Mouse (Mus musculus): ENCODE measurements around the gene She. TPM values are rescaled to one million over a fixed set of nuclear protein-coding genes. Genes with fewer than 3 reads are reported as not detected.

She gene
- polyA plus RNA-seq, 1 experiment from 2014 or later, result 6.8 TPM

DNA sequence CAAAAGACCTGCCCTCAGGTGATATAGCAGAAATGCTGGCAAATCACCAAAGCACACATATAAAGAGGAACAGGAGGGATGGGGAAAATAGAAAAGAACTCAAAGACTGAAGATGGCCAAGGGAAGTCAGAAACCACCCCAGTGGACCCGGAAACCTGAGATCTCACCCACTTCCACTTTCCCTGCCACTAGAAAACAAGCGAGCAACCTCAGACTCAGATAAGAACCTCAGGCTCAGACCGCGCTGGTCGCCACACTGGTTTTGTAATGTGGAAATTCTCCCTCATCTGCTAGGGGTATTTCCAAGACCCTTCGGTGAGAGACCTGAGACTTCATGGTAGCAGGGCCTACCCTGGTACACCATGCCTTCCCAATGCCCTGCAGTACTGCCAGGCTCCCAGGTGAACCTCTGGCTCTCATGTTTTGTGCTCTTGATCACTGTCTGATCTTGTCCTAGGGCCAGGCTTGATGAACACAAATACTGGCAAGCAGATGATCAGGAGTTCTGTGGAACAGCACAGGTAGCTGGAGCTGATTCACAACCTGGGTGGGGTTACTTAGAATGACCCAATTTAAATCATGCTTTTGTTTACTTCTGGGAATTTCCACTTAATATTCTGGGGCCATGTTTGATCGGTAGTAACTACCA, 56.5 kb downstream of the She start:
- Histone ChIP-seq H3K4me3 (no peak overlapping the region), H3K4me2 (no peak overlapping the region), H3K36me3 (no peaks in the 10 kb centered on the region), H3K27ac (replicated peaks) (no peak overlapping the region), H3K9me3 (no peaks in the 10 kb centered on the region), H3K4me1 (peaks cover 3% of the 10 kb centered on the region; the same call in 1 of the 2 replicates), H3K9ac (no peak overlapping the region), H3K27me3 (replicated peaks) (peaks cover 3% of the 10 kb centered on the region; the same call in 1 of the 2 replicates)
- no peak for ATAC-seq (ENCODE audit: extremely low read depth, insufficient number of reproducible peaks, low FRiP score, low TSS enrichment)
- 71% methylated on average over 7 of the region's 7 CpGs for WGBS

DNA sequence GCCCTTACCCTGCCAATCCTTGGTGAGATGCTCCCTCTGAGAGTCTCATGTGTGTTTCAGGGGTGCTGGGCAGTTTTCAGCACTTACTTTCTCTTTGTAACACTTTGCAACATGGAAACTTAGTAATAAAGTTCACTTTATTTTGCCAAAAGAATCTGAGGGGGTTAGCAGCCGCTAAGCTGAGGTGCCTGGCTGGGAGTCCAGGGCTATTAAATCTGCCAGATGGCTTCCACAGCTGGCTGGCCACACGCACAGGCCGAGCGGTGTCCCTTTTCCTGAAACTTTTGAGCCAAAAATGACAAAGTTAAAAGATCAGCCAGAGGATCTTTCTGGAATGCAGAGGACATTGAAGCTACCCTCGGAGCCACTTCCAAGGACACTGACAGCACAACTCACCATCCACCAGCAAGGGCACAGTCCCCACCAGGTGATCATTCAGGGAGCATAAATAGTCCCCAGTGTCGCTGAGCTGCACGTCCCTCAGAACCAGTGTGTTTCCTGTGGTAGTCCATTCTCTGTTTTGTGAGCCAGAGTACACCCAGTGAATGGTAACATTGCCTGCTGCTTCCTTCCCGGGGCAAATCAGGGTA, 58.8 kb downstream of the She start:
- Histone ChIP-seq H3K4me3 (no peak overlapping the region), H3K36me3 (no peaks in the 10 kb centered on the region), H3K9me3 (no peaks in the 10 kb centered on the region), H3K9ac (no peak overlapping the region), H3K4me1 (no peaks in the 10 kb centered on the region), H3K27me3 (replicated peaks) (peaks cover 3% of the 10 kb centered on the region; the same call in 1 of the 2 replicates), H3K27ac (replicated peaks) (no peak overlapping the region), H3K4me2 (no peak overlapping the region)
- ATAC-seq (ENCODE audit: extremely low read depth, insufficient number of reproducible peaks, low FRiP score, low TSS enrichment), result no peak
- WGBS, result 66% methylated on average over 8 of the region's 8 CpGs

DNA sequence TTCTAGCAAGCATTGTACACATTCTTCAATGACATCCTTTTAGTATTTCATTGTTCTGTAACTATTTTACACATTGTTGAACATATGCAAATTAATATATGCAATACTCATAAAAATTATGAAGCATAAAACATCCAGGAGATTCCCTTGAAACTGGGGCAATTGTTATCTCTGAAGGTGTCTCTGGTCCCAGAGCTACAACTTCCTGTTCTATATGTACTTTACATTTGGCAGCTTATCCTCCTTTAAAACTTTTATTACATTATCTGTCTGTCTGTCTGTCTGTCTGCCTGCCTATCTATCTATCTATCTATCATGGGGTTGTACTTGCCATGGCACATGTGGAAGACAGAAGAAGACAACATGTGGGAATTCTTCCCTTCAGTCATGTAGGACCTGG, 60.5 kb downstream of the She start:
- H3K4me1 ChIP-seq, result no peaks in the 10 kb centered on the region
- H3K4me2 ChIP-seq, result no peak overlapping the region
- no peaks in the 10 kb centered on the region for H3K36me3 ChIP-seq
- no peak overlapping the region for H3K9ac ChIP-seq
- ATAC-seq (ENCODE audit: extremely low read depth, insufficient number of reproducible peaks, low FRiP score, low TSS enrichment), result no peak
- no peak overlapping the region for H3K27ac ChIP-seq (replicated peaks)
- no peaks in the 10 kb centered on the region for H3K9me3 ChIP-seq
- H3K27me3 ChIP-seq (replicated peaks), result peaks cover 8% of the 10 kb centered on the region
- H3K4me3 ChIP-seq, result no peak overlapping the region

DNA sequence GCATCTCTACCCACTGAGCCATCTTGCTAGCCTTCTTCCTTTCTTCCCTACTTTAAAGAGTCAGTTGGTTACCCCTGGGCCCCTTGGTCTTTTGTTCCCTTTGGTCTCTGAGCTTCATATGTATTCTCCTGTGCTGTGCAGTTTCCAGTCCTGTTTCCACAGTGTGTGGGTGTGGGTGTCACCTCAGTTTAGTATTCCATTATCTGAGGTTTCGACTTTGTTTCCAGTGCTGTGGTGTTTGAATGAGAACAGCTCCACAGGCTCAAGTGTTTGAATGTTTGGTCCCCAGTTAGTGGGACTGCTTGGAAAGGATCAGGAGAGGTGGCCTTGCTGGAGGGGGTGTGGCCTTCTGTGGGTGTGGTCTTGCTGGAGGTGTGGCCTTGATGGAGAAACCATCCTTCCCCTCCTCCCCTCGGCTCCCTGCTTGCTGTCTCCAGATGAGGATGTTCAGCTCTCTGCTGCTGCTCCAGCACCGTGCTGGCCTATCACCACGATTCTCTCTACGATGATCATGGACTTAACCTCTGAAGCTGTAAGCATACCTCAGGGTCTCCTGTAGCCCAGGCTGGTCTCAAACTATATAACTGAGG, 61.4 kb downstream of the She start:
- H3K9ac ChIP-seq, result no peak overlapping the region
- H3K4me3 ChIP-seq, result no peak overlapping the region
- 71% methylated on average over 5 of the region's 5 CpGs for WGBS
- ATAC-seq (ENCODE audit: extremely low read depth, insufficient number of reproducible peaks, low FRiP score, low TSS enrichment), result no peak
- H3K4me2 ChIP-seq, result no peak overlapping the region
- no peaks in the 10 kb centered on the region for H3K9me3 ChIP-seq
- no peaks in the 10 kb centered on the region for H3K36me3 ChIP-seq
- peaks cover 13% of the 10 kb centered on the region for H3K27me3 ChIP-seq (replicated peaks)
- H3K4me1 ChIP-seq, result no peaks in the 10 kb centered on the region; the same call in 1 of the 2 replicates
- no peak overlapping the region for H3K27ac ChIP-seq (replicated peaks)

DNA sequence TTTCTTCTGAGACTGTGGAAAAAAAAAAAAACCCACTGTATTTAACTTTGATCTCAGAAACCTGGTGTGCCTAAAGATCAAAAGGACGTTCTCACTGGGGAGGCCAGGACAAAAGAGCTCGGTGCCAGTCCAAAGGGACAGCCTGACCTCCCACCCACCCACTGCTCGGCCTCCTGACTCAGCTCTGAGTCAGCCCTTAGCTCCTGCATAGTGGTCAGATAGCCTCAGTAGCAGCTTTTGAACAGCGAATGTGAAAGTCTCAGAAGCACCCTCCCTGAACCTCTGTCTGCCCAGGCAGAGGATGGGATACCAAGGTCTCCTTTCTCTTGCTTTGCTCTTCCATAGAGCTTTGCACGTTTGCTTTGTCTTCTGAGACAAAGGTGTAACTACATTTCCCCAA, 65.4 kb downstream of the She start:
- ATAC-seq (ENCODE audit: extremely low read depth, insufficient number of reproducible peaks, low FRiP score, low TSS enrichment), result no peak
- no peak overlapping the region for H3K4me2 ChIP-seq
- H3K27me3 ChIP-seq (replicated peaks), result peaks cover 20% of the 10 kb centered on the region
- H3K27ac ChIP-seq (replicated peaks), result no peak overlapping the region
- no peaks in the 10 kb centered on the region for H3K9me3 ChIP-seq
- H3K36me3 ChIP-seq, result no peaks in the 10 kb centered on the region
- H3K4me3 ChIP-seq, result no peak overlapping the region
- 33% methylated on average over 5 of the region's 5 CpGs for WGBS
- peaks cover 19% of the 10 kb centered on the region for H3K4me1 ChIP-seq
- H3K9ac ChIP-seq, result no peak overlapping the region

DNA sequence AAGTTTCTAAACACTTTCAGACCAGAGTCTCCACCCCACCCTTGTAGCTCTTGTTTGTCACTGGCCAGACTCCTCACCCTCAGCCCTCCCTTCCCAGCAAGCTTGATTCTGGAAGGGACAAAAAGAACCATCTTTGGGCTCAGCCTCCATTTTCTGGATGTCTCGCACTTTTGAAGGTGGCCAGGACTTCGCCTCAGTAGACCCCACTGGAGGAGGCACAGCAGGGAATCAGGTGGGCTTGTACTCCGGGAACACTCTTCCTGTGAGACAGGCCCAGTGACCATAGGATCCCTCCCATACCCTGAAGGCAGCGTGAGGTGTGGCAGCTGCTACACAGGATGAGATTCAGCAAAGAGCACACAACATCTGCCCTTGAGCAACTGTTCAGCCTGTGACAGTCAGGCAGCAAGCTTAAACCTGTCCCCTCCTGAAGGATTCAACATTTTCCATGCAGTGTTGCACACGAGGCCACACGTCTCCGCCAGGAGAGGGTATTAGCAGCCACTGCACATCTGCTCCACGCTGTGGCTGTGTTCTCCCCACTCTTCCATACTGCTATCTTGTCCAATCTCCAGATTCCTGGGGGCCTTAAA, 66.1 kb downstream of the She start:
- WGBS, result 68% methylated on average over 8 of the region's 8 CpGs
- H3K4me1 ChIP-seq, result peaks cover 26% of the 10 kb centered on the region
- H3K9me3 ChIP-seq, result no peaks in the 10 kb centered on the region
- no peak overlapping the region for H3K4me3 ChIP-seq
- H3K27ac ChIP-seq (replicated peaks), result no peak overlapping the region
- no peak overlapping the region for H3K4me2 ChIP-seq
- H3K36me3 ChIP-seq, result no peaks in the 10 kb centered on the region
- H3K27me3 ChIP-seq (replicated peaks), result peaks cover 20% of the 10 kb centered on the region
- ATAC-seq (ENCODE audit: extremely low read depth, insufficient number of reproducible peaks, low FRiP score, low TSS enrichment), result no peak
- H3K9ac ChIP-seq, result no peak overlapping the region

DNA sequence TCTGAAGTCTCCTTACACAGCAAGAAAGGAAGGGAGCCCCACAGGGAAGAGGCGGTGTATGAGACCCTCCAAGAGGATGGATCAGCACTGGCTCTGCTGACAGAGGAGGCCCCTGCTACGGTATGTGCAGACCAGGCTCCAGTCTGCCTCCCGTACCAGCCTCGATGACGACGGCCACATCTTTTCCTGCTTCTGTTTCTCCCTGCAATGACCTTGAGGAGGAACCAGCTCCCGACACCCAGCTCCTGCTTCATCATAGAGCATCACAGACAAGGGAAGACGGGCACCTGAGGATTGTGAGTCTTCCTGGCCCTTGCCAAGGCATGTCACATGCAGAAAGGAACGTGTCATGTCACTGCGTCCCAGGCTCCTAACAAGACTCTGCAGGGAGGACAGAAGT, 66.8 kb downstream of the She start:
- H3K9me3 ChIP-seq, result no peaks in the 10 kb centered on the region
- ATAC-seq (ENCODE audit: extremely low read depth, insufficient number of reproducible peaks, low FRiP score, low TSS enrichment), result no peak
- no peak overlapping the region for H3K9ac ChIP-seq
- peaks cover 27% of the 10 kb centered on the region for H3K4me1 ChIP-seq
- H3K4me2 ChIP-seq, result no peak overlapping the region
- no peak overlapping the region for H3K4me3 ChIP-seq
- no peak overlapping the region for H3K27ac ChIP-seq (replicated peaks)
- peaks cover 23% of the 10 kb centered on the region for H3K27me3 ChIP-seq (replicated peaks)
- no peaks in the 10 kb centered on the region for H3K36me3 ChIP-seq
- WGBS, result 50% methylated on average over 10 of the region's 10 CpGs

DNA sequence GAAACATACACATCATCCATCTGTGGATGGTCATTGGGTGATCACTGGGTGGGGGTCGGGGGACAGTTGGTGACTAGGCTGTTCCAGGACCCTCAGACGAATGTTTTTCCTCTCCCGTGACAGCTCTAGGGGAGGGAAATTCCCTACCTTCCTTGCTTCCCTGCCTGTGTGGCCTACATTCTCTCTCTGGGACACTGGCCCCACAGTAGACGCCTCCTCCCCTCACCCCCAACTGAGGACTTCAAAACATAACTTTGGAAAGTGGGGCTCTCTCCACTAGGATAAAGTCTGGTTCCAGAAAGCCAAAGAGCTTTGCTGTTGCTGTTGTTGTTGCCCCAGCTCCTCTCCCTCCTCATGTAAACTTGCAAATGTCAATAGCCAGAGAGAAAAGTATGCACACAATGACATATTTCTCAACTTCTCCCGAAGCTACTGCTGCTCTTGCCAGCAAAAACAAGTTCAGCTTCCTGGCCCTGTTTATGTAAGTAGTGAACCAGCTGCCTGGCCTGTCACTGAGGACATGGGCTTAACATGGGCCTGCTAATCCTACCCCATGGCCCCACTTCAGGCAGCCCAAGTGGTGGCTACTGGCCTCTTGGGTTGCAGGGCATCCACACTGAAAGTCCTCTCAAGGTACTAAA, 67.8 kb downstream of the She start:
- H3K4me3 ChIP-seq, result no peak overlapping the region
- ATAC-seq (ENCODE audit: extremely low read depth, insufficient number of reproducible peaks, low FRiP score, low TSS enrichment), result no peak
- no peaks in the 10 kb centered on the region for H3K36me3 ChIP-seq
- no peak overlapping the region for H3K4me2 ChIP-seq
- WGBS, result 39% methylated on average over 5 of the region's 5 CpGs
- no peaks in the 10 kb centered on the region for H3K9me3 ChIP-seq
- H3K27ac ChIP-seq (replicated peaks), result no peak overlapping the region
- no peak overlapping the region for H3K9ac ChIP-seq
- peaks cover 27% of the 10 kb centered on the region for H3K4me1 ChIP-seq
- H3K27me3 ChIP-seq (replicated peaks), result peaks cover 27% of the 10 kb centered on the region

DNA sequence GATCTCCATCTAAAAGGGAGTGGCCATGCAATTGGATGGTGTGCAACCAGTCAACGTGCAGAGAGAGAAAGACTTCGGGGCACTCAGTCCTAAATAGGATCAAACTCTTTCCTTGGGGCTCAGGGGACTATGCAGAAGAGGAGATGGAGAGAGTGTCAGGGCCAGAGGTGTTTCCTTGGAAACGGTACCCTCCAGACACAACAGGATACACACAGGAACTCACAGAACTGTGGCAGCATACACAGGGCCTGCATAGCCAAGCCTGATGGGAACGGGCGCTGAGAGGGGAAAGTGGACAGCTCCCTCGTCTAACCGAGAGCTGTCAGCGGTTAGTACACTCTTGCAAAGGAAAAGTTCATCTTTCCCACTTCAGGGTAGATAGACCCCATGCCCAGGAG, 68.3 kb downstream of the She start:
- peaks cover 27% of the 10 kb centered on the region for H3K27me3 ChIP-seq (replicated peaks)
- H3K27ac ChIP-seq (replicated peaks), result no peak overlapping the region
- H3K9ac ChIP-seq, result no peak overlapping the region
- no peak for ATAC-seq (ENCODE audit: extremely low read depth, insufficient number of reproducible peaks, low FRiP score, low TSS enrichment)
- no peak overlapping the region for H3K4me2 ChIP-seq
- peaks cover 27% of the 10 kb centered on the region for H3K4me1 ChIP-seq
- WGBS, result 49% methylated on average over 8 of the region's 8 CpGs
- no peak overlapping the region for H3K4me3 ChIP-seq
- no peaks in the 10 kb centered on the region for H3K9me3 ChIP-seq
- H3K36me3 ChIP-seq, result no peaks in the 10 kb centered on the region

DNA sequence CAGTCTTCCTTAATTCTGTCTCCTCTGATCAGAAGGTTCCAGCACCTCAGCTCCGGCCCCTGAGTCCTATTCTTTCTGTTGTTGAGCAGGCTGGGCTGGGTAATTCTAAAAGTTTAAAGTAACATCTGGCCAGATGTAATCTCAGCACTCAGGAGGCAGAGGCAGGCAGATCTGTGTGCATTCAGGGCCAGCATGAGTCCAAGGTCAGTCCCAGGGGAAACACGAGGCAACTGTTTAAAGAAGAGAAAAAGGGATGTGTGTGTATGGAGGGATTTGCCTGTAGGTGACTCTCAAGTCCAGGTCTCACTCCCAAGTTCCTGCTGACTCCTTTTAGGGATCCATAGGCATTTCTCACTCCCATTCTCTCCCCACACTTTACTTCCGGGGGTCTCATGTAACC, 76.7 kb downstream of the She start:
- Histone ChIP-seq H3K9me3 (no peaks in the 10 kb centered on the region), H3K9ac (no peak overlapping the region), H3K4me3 (no peak overlapping the region), H3K27me3 (replicated peaks) (peaks cover 45% of the 10 kb centered on the region), H3K27ac (replicated peaks) (no peak overlapping the region), H3K36me3 (no peaks in the 10 kb centered on the region), H3K4me1 (peaks cover 11% of the 10 kb centered on the region), H3K4me2 (no peak overlapping the region)
- no peak for ATAC-seq (ENCODE audit: extremely low read depth, insufficient number of reproducible peaks, low FRiP score, low TSS enrichment)
- 74% methylated on average over 3 of the region's 3 CpGs for WGBS

Data from heart, embryonic 13.5 days (tissue).